Mouse (Mus musculus) cortical plate, adult 2 months (tissue): ENCODE measurements around the gene Nudt1.

ENCODE experiments used
- CTCF ChIP-seq: fragments of 200-500 bp; IDR thresholded peaks from 2 replicates; pipeline ENCODE4 v1.5.1; 2011; ENCODE audit warnings: mild to moderate bottlenecking, control low read depth, low read length; ENCODE audit not compliant: insufficient read depth; ENCODE audit errors: extremely low read depth
- POLR2A ChIP-seq: fragments of 200-500 bp; IDR thresholded peaks from 2 replicates; pipeline ENCODE4 v1.6.1; 2011; ENCODE audit warnings: mild to moderate bottlenecking, low read length, control low read depth; ENCODE audit not compliant: insufficient read depth; ENCODE audit errors: extremely low read depth

DNA sequence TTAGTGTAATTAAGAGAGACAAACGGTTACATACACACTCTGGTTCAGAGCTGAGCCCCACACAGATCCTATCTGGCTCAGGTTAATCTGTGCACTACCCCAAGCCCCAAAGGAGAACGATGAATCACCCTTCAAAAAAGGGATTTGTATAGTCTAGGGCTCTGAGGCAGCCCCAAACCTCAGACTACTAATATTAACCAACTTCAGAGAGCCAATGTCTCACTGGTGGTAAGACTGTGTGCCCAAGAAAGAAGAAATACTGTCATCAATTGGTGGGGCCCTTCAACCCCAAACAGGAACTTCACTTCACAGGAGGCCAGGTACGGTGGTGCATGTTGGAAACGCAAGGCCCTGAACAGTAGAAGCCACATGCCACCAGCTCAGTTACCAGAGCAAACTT, 23.8 kb downstream of the Nudt1 start:
- no peak for TF ChIP-seq CTCF
- no peak for TF ChIP-seq POLR2A
